Mouse (Mus musculus): ENCODE results near the gene Tyms. TPM values are rescaled to one million over a fixed set of nuclear protein-coding genes. Genes with fewer than 3 reads are reported as not detected.
A peak's percentile ranks its signal among the peaks of the same experiment; 100 is the strongest.

The Tyms gene
- polyA plus RNA-seq, 1 experiment from 2014 or later = 224 TPM

DNA sequence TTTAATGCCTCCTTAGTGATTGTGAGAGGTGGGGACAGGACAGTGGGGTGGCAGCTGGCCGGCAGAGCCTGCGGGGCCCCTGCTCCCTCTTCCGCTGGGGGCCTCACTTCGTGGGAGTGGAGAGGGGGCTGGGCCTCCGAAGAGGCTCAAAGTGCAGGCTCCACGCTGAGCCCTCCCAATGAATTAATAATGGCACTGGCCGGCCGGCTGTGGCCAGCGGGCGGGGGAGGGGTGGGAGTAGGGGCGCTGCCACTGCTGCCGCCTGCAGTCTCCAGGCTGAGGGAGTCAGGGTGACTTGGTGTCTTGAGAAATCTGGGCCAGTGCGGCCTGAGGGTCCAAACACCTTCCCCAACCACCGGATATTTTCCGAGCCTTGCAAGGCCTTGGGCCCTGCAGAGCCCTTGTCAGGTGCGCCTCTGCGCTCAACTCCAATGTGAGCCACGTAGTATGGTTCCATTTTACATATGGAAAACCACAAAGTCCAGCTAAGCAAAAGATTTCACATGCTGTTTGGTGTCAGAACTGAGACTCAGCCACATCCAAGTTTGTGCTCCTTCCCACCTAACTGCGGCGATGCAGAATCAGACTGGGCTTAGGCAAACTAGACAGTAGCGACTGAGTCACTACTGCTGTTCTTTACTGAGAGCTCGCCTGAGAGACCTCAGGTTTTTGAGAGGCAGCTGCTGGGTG, 37.1 kb upstream of the Tyms start:
- H3K9me3 ChIP-seq = no peaks in the 10 kb centered on the region; the same call in 1 of the 2 replicates
- H3K4me3 ChIP-seq = peak overlapping the region; percentile 11; the same call in 1 of the 2 replicates
- H3K4me2 ChIP-seq = peak overlapping the region; percentile 34
- H3K36me3 ChIP-seq = no peaks in the 10 kb centered on the region
- 9% methylated on average over 22 of the region's 22 CpGs for WGBS
- H3K4me1 ChIP-seq = peaks cover 41% of the 10 kb centered on the region
- peaks cover 88% of the 10 kb centered on the region for H3K27me3 ChIP-seq
- H3K27ac ChIP-seq = no peak overlapping the region
- 0 out of 2 replicates have a peak overlapping the region, but pooled peaks have one; percentile 7 for H3K9ac ChIP-seq
- ATAC-seq (ENCODE audit: insufficient number of reproducible peaks, low FRiP score, low TSS enrichment, low read depth) = no peak

DNA sequence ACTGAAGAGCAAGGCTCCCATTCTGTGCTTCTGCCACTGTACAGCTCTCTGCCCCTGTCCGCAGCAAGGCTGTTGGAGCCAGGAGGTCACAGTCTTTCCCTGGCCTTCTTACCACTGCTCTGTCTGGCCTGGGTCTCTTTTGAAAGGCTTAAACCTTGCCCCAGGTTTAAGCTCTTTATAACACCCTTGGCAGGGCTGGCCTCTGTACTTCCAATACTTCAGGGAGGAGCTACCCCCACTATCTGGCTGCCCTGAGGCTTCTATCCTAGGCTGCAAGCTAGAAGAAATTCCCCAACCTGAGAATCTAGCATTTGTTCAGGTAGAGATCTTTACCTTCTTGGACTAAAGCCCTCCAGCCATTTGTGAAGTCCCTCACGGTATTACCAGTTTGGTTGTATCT, 36.5 kb upstream of the Tyms start:
- H3K27ac ChIP-seq = no peak overlapping the region
- no peak for ATAC-seq (ENCODE audit: insufficient number of reproducible peaks, low FRiP score, low TSS enrichment, low read depth)
- peaks cover 45% of the 10 kb centered on the region for H3K4me1 ChIP-seq
- no peak overlapping the region for H3K4me3 ChIP-seq
- H3K4me2 ChIP-seq = no peak overlapping the region
- 41% methylated on average over 2 of the region's 2 CpGs for WGBS
- peaks cover 88% of the 10 kb centered on the region for H3K27me3 ChIP-seq
- no peaks in the 10 kb centered on the region for H3K36me3 ChIP-seq
- H3K9ac ChIP-seq = no peak overlapping the region
- no peaks in the 10 kb centered on the region; the same call in 1 of the 2 replicates for H3K9me3 ChIP-seq

DNA sequence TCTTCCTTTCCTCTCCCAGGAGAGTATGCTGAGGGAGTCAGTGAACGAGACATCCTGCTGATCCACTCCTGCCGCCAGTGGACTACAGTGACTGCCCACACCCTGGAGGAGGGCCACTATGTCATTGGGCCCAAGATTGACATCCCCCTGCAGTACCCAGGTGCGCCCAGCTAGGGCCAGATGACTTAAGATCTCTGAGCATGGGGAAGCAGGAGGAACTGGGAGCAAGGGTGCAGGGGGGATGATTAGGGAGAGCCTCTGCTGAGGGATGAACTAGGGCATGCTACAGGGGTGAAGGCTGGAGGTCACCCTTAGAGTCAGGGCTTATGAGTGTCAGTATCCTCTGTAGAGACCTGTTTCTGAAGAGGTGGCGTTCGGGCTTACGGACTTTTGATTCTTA, 34.8 kb upstream of the Tyms start:
- H3K27me3 ChIP-seq = peaks cover 86% of the 10 kb centered on the region
- H3K4me2 ChIP-seq = no peak overlapping the region
- no peak overlapping the region for H3K4me3 ChIP-seq
- peaks cover 37% of the 10 kb centered on the region for H3K4me1 ChIP-seq
- H3K27ac ChIP-seq = no peak overlapping the region
- no peaks in the 10 kb centered on the region; the same call in 1 of the 2 replicates for H3K9me3 ChIP-seq
- H3K9ac ChIP-seq = no peak overlapping the region
- WGBS = 71% methylated on average over 6 of the region's 6 CpGs
- no peaks in the 10 kb centered on the region for H3K36me3 ChIP-seq
- no peak for ATAC-seq (ENCODE audit: insufficient number of reproducible peaks, low FRiP score, low TSS enrichment, low read depth)

DNA sequence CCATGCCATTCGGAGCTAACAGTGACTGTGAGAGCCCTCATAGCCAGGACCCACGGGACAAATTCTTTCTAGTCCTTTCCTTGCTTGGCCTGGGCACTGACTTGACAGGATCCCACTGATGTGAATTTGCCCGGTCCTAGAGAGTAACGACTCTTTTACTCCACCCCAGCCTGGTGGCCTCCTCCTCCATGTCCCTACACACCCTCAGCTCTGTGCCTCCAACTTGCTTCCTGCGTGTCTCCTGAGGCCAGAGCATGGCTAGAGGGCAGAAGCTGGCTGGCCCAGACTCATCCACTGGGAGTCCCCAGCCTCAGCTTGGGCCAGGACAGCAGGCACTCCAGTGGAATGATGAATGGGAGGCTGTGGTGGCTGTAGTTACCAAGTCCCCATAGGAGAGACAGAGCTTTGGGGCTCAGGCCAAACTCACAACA, 34.2 kb upstream of the Tyms start:
- Histone ChIP-seq H3K27ac (no peak overlapping the region), H3K9me3 (no peaks in the 10 kb centered on the region; the same call in 1 of the 2 replicates), H3K9ac (no peak overlapping the region), H3K36me3 (no peaks in the 10 kb centered on the region), H3K4me1 (peaks cover 37% of the 10 kb centered on the region), H3K4me2 (no peak overlapping the region), H3K27me3 (peaks cover 86% of the 10 kb centered on the region), H3K4me3 (no peak overlapping the region)
- ATAC-seq (ENCODE audit: insufficient number of reproducible peaks, low FRiP score, low TSS enrichment, low read depth) = no peak
- 13% methylated on average over 5 of the region's 5 CpGs for WGBS

DNA sequence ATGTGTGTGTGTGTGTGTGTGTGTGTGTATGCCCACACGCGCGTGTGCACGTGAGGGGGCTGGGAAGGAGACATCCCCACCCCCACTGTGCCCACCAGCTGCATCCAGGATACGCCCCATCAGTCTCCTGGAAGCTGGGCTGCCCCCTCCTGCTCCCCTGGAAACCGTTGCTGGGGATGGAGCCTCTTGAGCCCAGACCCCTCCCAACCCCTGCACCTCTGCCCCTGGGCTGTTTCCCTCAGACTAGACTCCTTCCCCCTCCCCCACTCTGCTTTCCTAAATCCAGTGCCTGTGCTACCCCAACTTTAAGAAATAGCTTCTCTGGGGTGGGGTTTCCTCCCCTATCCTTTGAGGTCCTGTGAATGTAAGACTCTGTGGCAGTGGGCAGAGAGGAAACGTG, 33.8 kb upstream of the Tyms start:
- no peak overlapping the region for H3K27ac ChIP-seq
- 11% methylated on average over 7 of the region's 7 CpGs for WGBS
- H3K4me3 ChIP-seq = no peak overlapping the region
- H3K27me3 ChIP-seq = peaks cover 85% of the 10 kb centered on the region
- H3K4me2 ChIP-seq = no peak overlapping the region
- no peak for ATAC-seq (ENCODE audit: insufficient number of reproducible peaks, low FRiP score, low TSS enrichment, low read depth)
- peaks cover 37% of the 10 kb centered on the region for H3K4me1 ChIP-seq
- no peak overlapping the region for H3K9ac ChIP-seq
- no peaks in the 10 kb centered on the region for H3K36me3 ChIP-seq
- no peaks in the 10 kb centered on the region; the same call in 1 of the 2 replicates for H3K9me3 ChIP-seq

DNA sequence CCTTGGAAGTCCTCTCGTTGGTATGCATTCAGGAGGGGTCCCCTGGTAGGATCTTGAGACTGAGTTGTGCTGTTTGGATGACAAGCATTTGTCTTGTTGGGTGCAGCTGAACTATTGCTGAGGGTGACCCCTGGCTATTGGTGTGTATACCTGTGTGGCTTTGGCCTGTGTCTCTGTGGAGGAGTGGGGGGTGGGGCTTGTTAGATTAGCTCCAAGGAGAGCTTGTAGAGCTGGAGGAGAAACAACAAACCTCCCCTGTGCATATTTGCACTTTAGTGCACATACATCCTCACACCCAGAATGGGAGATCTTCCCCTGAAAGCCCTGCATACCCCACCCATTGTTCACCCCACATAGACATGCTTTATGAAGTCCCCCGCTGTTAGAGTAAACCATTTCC, 33.3 kb upstream of the Tyms start:
- Histone ChIP-seq H3K27me3 (peaks cover 81% of the 10 kb centered on the region), H3K27ac (no peak overlapping the region), H3K4me3 (no peak overlapping the region), H3K9me3 (no peaks in the 10 kb centered on the region; the same call in 1 of the 2 replicates), H3K4me2 (no peak overlapping the region), H3K9ac (no peak overlapping the region), H3K36me3 (no peaks in the 10 kb centered on the region), H3K4me1 (peaks cover 37% of the 10 kb centered on the region)
- no peak for ATAC-seq (ENCODE audit: insufficient number of reproducible peaks, low FRiP score, low TSS enrichment, low read depth)
- WGBS = 29% methylated on average over 2 of the region's 2 CpGs

DNA sequence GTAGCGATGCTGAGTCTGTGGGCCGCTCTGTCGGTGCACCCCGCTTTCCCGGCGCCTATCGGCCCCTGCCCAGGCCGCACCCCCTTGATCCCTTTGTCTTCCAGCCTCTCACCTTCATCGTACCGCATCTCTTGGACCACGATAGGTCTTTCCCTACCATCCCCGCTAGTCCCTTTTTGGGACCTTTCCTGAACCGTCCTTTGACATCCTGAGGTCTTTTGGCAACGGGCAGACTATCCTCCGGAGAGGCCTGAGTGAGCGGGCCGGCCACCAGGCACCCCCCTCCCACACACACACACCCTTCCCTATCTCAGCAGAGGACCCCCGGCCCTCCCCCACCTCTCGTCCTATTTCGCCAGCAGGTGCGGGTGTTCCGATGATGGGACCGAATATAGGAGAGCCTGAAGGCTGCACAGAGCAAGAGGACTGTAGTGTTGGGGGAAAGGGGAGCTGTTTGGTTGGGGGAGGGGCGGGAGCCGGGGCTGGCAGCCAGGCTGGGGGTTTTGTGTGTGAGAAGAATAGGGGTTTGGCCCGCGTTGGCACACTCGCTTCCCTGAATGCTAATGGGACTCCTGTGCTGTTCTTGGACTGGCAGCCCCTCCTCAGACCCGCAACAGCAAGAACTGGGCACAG, 32.4 kb upstream of the Tyms start, which contains the start of gene 3110082J24Rik:
TSS of gene 3110082J24Rik (minus strand) at position 419 of the 633 bp plus-strand sequence.
- Histone ChIP-seq H3K4me1 (peaks cover 28% of the 10 kb centered on the region), H3K27ac (no peak within 1 kb of the TSS), H3K4me2 (peak within 1 kb of the TSS; percentile 88), H3K27me3 (peaks cover 71% of the 10 kb centered on the region), H3K36me3 (no peaks in the 10 kb centered on the region), H3K9ac (0 out of 2 replicates have a peak within 1 kb of the TSS, but pooled peaks have one; percentile 39), H3K4me3 (peak within 1 kb of the TSS; percentile 52), H3K9me3 (no peaks in the 10 kb centered on the region; the same call in 1 of the 2 replicates)
- WGBS = 2% methylated on average over 29 of the region's 29 CpGs
- no peak for ATAC-seq (ENCODE audit: insufficient number of reproducible peaks, low FRiP score, low TSS enrichment, low read depth)

DNA sequence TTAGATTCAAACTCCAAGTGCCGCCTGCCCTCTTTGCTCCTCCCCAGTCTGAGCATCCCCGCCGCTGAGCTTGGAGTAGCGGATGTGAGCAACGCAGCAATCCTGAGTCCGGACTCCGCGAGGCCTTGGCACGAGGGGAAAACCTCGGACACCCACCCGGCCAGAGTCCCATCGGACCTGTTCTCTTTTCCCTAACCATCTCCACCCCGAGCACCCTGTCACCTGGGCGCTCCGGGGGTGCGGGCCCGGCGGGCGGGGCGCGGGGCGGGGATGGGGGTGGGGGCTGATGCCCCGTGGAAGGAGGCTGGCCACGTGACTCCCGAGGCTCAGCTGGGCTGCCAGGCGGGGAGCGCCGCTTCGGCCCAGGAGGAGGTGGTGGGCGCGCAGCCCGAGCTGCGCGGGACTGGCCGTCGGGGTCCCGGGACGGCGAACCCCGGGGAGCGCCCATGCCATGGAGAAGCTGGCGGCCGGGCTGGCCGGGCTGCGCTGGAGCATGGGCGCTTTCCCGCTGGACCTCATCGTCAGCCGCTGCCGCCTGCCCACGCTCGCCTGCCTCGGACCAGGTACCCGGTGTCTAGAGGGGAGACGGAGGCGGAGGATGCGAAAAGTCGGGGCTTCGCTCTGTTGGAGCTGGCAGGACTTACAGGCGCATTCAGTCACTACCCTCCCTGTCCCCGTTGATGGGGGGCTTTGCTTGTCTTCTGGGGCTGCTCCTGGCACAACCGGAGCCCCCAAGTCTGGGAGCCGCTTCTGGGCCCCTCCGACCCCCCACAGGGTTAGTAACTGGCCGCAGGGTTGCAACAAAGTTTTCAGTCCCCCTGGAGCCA, 31.6 kb upstream of the Tyms start, which contains the start of gene Garem2:
TSS of gene Garem2 (plus strand) at position 321 of the 827 bp plus-strand sequence.
- H3K27me3 ChIP-seq = peaks cover 64% of the 10 kb centered on the region
- H3K9ac ChIP-seq = 0 out of 2 replicates have a peak within 1 kb of the TSS, but pooled peaks have one; percentile 39
- H3K4me3 ChIP-seq = peak within 1 kb of the TSS; percentile 52
- WGBS = under 1% methylated on average over 64 of the region's 65 CpGs
- no peaks in the 10 kb centered on the region; the same call in 1 of the 2 replicates for H3K9me3 ChIP-seq
- no peak for ATAC-seq (ENCODE audit: insufficient number of reproducible peaks, low FRiP score, low TSS enrichment, low read depth)
- peak within 1 kb of the TSS; percentile 88 for H3K4me2 ChIP-seq
- H3K27ac ChIP-seq = no peak within 1 kb of the TSS
- H3K36me3 ChIP-seq = no peaks in the 10 kb centered on the region
- peaks cover 24% of the 10 kb centered on the region for H3K4me1 ChIP-seq

DNA sequence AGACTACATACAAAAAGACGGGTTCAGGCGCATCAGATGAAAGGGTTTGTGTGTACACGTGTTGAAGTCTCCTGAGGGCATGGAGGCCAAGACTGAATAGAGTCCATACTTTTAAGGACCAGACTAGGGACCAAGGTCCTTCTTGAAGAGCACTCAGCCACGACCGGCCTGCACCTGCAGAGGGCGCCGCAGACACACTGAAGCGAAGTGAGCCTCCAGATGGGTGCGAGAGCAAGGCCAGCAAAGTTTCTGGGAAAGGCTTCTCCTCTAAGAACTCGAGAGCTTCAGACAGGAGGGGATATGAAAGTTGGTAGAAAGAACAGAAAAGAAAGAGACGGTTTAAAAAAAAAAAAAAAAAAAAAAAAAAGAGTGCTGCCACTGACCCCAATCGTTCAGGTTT, 30.9 kb upstream of the Tyms start:
- Histone ChIP-seq H3K36me3 (no peaks in the 10 kb centered on the region), H3K4me3 (peak overlapping the region; percentile 52), H3K9me3 (no peaks in the 10 kb centered on the region; the same call in 1 of the 2 replicates), H3K27ac (no peak overlapping the region), H3K4me2 (peak overlapping the region; percentile 88), H3K9ac (no peak overlapping the region), H3K4me1 (peaks cover 24% of the 10 kb centered on the region), H3K27me3 (peaks cover 57% of the 10 kb centered on the region)
- no peak for ATAC-seq (ENCODE audit: insufficient number of reproducible peaks, low FRiP score, low TSS enrichment, low read depth)
- 3% methylated on average over 11 of the region's 12 CpGs for WGBS

DNA sequence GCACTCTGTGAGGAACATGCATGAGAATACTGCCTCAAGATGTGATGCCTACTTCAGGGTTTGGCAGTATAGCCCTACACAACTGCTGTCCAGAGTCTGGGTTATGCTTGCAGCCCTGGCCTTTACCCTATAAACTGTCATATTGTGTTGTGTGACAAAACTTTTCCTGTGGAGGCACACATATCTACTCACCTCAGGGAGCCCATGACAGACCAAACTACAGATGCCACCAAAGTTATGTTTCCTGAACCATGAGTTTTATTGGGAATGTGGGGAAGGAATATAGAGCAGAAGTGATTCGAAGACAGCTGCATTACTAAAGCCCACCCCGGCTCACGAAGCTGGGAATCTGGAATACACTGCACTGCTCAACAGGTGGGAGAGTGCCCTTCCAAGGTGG, 29.9 kb upstream of the Tyms start:
- Histone ChIP-seq H3K9ac (no peak overlapping the region), H3K27me3 (peaks cover 57% of the 10 kb centered on the region), H3K4me3 (no peak overlapping the region), H3K4me2 (no peak overlapping the region), H3K27ac (no peak overlapping the region), H3K9me3 (no peaks in the 10 kb centered on the region; the same call in 1 of the 2 replicates), H3K4me1 (peaks cover 24% of the 10 kb centered on the region), H3K36me3 (no peaks in the 10 kb centered on the region)
- WGBS = 66% methylated on average over 3 of the region's 3 CpGs
- no peak for ATAC-seq (ENCODE audit: insufficient number of reproducible peaks, low FRiP score, low TSS enrichment, low read depth)

DNA sequence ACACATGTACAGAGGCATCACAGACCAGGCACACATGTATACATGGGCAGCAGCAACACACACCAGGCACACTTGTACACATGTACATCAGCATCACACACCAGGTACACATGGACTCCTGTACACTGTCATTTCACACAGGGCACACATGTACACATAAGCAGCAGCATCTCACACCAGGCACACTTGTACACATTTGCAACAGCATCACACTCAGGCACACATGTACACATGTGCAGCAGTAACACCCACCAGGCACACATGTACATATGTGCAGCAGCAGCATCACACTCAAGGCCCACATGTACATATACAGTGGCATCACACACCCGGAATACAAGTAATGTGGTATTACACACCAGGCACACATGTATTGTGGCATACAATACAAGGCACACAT, 24.8 kb upstream of the Tyms start:
- no peaks in the 10 kb centered on the region for H3K4me1 ChIP-seq
- H3K9me3 ChIP-seq = no peaks in the 10 kb centered on the region
- H3K36me3 ChIP-seq = no peaks in the 10 kb centered on the region
- H3K27me3 ChIP-seq = peaks cover 9% of the 10 kb centered on the region
- H3K4me2 ChIP-seq = no peak overlapping the region
- 90% methylated on average over 1 of the region's 1 CpGs for WGBS
- no peak overlapping the region for H3K4me3 ChIP-seq
- ATAC-seq (ENCODE audit: insufficient number of reproducible peaks, low FRiP score, low TSS enrichment, low read depth) = no peak
- no peak overlapping the region for H3K9ac ChIP-seq
- no peak overlapping the region for H3K27ac ChIP-seq

Measured in limb, embryonic 15.5 days (tissue).